Mouse (Mus musculus): ENCODE measurements around the gene Pclo. TPM values are rescaled to one million over a fixed set of nuclear protein-coding genes. Genes with fewer than 3 reads are reported as not detected.

Gene Pclo
- polyA plus RNA-seq, 2 experiments, result 0.01 to 0.02 TPM

DNA sequence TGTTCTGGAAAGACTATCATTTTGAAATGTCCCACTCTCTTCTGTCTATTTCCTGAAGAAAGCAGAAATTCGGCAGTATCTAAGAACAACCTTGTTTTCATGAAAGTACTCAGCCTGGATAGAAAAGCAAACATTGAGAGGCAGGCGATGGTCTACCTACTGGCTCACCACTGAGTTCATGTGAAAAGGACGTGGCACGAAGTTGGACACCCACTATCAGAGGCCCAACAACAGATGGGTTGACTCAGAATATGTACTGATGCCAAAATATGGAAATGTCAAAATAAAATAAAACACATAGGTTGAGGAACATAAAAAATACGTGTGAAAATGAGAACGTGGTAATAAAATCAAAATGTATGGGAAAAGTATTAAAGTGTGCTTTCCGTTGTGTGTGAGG, 106.4 kb downstream of the Pclo start:
- Histone ChIP-seq H3K4me2 (ENCODE audit: low read depth) (no peak overlapping the region), H3K4me1 (replicated peaks; ENCODE audit: control insufficient read depth in 2 of 2, insufficient read depth in 2 of 2, low read length in 1 of 2) (no peaks in the 10 kb centered on the region), H3K27ac (no peak overlapping the region), H3K9ac (replicated peaks) (no peak overlapping the region), H3K9me3 (ENCODE audit: control insufficient read depth, low read length) (no peaks in the 10 kb centered on the region), H3K4me3 (ENCODE audit: insufficient read depth in 1 of 2, low read depth in 2 of 2, low read length in 2 of 2) (no peak overlapping the region), H3K36me3 (replicated peaks; ENCODE audit: control insufficient read depth, insufficient read depth, low read depth) (no peaks in the 10 kb centered on the region), H3K27me3 (ENCODE audit: control insufficient read depth, insufficient read depth, low read length) (no peaks in the 10 kb centered on the region)
- TF ChIP-seq EP300 (IDR thresholded peaks at IDR 0.05; ENCODE audit: low read depth), result no peak
- TF ChIP-seq CTCF (IDR thresholded peaks at IDR 0.05; ENCODE audit: low read depth), result no peak
- DNase-seq (ENCODE audit: low read depth in 3 of 3, low spot score in 3 of 3), result no peak
- ATAC-seq (ENCODE audit: insufficient read depth), result no peak
- 57% methylated on average over 7 of the region's 7 CpGs for WGBS (ENCODE audit: insufficient replicate concordance)

DNA sequence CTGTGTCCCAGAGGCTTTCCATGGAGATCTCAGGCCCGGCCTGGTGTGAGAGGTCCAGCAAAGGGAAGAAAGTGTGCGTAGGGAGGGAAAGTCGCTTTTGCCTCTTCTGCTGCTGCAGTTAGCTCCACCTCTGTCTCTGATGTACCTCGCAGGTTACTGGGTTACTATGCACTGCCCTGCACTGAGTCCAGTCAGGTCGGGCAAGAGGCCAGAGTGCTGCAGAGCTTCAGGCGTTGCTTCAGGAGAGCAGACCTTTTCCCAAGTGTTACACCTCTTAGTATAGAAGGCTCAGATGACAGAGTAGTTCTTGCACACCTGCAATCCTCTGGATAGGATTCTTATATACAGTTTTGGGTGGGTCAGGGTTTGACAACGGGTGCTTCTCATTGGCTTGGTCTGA, 108.6 kb downstream of the Pclo start:
- Histone ChIP-seq H3K4me2 (ENCODE audit: low read depth) (no peak overlapping the region), H3K9me3 (ENCODE audit: control insufficient read depth, low read length) (no peaks in the 10 kb centered on the region), H3K4me1 (replicated peaks; ENCODE audit: control insufficient read depth in 2 of 2, insufficient read depth in 2 of 2, low read length in 1 of 2) (no peaks in the 10 kb centered on the region), H3K27ac (no peak overlapping the region), H3K9ac (replicated peaks) (no peak overlapping the region), H3K36me3 (replicated peaks; ENCODE audit: control insufficient read depth, insufficient read depth, low read depth) (no peaks in the 10 kb centered on the region), H3K4me3 (ENCODE audit: insufficient read depth in 1 of 2, low read depth in 2 of 2, low read length in 2 of 2) (no peak overlapping the region), H3K27me3 (ENCODE audit: control insufficient read depth, insufficient read depth, low read length) (no peaks in the 10 kb centered on the region)
- 50% methylated on average over 7 of the region's 7 CpGs for WGBS (ENCODE audit: insufficient replicate concordance)
- DNase-seq (ENCODE audit: low read depth in 3 of 3, low spot score in 3 of 3), result no peak
- TF ChIP-seq CTCF (IDR thresholded peaks at IDR 0.05; ENCODE audit: low read depth) (no peak), EP300 (IDR thresholded peaks at IDR 0.05; ENCODE audit: low read depth) (no peak)
- ATAC-seq (ENCODE audit: insufficient read depth), result no peak

DNA sequence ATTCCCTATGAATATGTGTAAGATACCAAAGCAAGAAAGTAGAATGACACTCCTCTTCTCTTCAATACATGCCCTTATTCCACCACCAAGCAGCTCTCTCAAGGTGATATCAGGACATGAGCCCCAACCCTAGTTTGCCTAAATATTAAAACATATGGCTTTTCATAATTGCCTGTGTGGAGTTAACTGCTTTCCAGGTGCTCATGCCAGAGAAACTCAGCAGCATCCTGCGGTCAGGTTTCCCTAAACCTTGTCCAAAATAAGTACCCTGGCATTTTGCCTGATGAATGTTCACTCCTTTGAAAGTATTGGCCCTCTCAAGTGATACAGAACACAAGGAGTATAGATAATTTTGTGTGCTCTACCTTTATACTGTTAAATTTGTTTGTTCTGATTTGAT, 126.5 kb downstream of the Pclo start:
- no peak for DNase-seq (ENCODE audit: low read depth in 3 of 3, low spot score in 3 of 3)
- 50% methylated on average over 1 of the region's 1 CpGs for WGBS (ENCODE audit: insufficient replicate concordance)
- no peak overlapping the region for H3K4me3 ChIP-seq (ENCODE audit: insufficient read depth in 1 of 2, low read depth in 2 of 2, low read length in 2 of 2)
- TF ChIP-seq EP300 (IDR thresholded peaks at IDR 0.05; ENCODE audit: low read depth) (no peak), CTCF (IDR thresholded peaks at IDR 0.05; ENCODE audit: low read depth) (no peak)
- no peaks in the 10 kb centered on the region for H3K27me3 ChIP-seq (ENCODE audit: control insufficient read depth, insufficient read depth, low read length)
- H3K27ac ChIP-seq, result no peak overlapping the region
- no peaks in the 10 kb centered on the region for H3K4me1 ChIP-seq (replicated peaks; ENCODE audit: control insufficient read depth in 2 of 2, insufficient read depth in 2 of 2, low read length in 1 of 2)
- no peaks in the 10 kb centered on the region for H3K9me3 ChIP-seq (ENCODE audit: control insufficient read depth, low read length)
- no peak overlapping the region for H3K9ac ChIP-seq (replicated peaks)
- H3K4me2 ChIP-seq (ENCODE audit: low read depth), result no peak overlapping the region
- ATAC-seq (ENCODE audit: insufficient read depth), result no peak
- H3K36me3 ChIP-seq (replicated peaks; ENCODE audit: control insufficient read depth, insufficient read depth, low read depth), result no peaks in the 10 kb centered on the region

DNA sequence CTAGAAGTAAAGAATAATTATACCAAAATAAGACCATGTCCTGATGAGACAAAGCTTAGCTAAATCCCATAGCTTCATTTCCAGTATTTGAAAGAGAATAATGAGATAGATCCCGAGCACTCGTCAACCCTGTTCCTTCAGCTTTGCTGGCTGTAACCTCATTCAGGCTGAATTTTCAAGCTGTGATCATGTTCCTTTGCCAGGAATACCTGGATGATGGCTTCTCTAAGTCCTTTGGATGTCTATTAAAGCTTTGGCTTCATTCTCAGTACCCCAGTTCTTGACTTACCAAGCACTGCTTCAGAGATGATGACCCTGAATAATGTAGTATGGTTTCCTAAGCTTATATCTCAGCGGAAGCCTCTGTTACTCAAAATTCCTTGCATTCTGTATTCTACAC, 131.1 kb downstream of the Pclo start:
- H3K4me2 ChIP-seq (ENCODE audit: low read depth), result no peak overlapping the region
- H3K27ac ChIP-seq, result no peak overlapping the region
- H3K27me3 ChIP-seq (ENCODE audit: control insufficient read depth, insufficient read depth, low read length), result no peaks in the 10 kb centered on the region
- 60% methylated on average over 3 of the region's 3 CpGs for WGBS (ENCODE audit: insufficient replicate concordance)
- no peak overlapping the region for H3K4me3 ChIP-seq (ENCODE audit: insufficient read depth in 1 of 2, low read depth in 2 of 2, low read length in 2 of 2)
- no peaks in the 10 kb centered on the region for H3K4me1 ChIP-seq (replicated peaks; ENCODE audit: control insufficient read depth in 2 of 2, insufficient read depth in 2 of 2, low read length in 1 of 2)
- no peak for DNase-seq (ENCODE audit: low read depth in 3 of 3, low spot score in 3 of 3)
- H3K9me3 ChIP-seq (ENCODE audit: control insufficient read depth, low read length), result no peaks in the 10 kb centered on the region
- H3K9ac ChIP-seq (replicated peaks), result no peak overlapping the region
- H3K36me3 ChIP-seq (replicated peaks; ENCODE audit: control insufficient read depth, insufficient read depth, low read depth), result no peaks in the 10 kb centered on the region
- ATAC-seq (ENCODE audit: insufficient read depth), result no peak
- no peak for TF ChIP-seq CTCF (IDR thresholded peaks at IDR 0.05; ENCODE audit: low read depth)
- TF ChIP-seq EP300 (IDR thresholded peaks at IDR 0.05; ENCODE audit: low read depth), result no peak

DNA sequence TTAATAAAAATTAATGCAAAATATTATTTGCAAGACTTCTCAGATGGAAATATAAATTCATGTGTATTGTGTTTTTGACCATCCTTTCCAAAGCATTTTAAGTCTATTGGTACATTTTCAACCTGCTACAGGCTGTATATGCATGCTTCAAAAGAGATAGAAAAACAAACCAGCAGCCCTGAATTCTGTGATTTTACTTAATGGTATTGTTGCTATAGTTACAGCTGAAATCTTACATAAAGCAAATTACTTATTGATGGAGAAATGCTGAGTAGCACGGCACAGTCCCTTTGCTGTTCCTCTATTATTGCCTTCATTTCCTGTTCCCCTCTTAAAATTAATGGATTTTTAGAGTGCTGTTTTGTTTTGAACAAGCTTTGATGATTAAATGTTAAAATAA, 145.9 kb downstream of the Pclo start:
- ATAC-seq (ENCODE audit: insufficient read depth) (no peak), DNase-seq (ENCODE audit: low read depth in 3 of 3, low spot score in 3 of 3) (no peak)
- Histone ChIP-seq H3K27ac (no peak overlapping the region), H3K36me3 (replicated peaks; ENCODE audit: control insufficient read depth, insufficient read depth, low read depth) (no peaks in the 10 kb centered on the region), H3K27me3 (ENCODE audit: control insufficient read depth, insufficient read depth, low read length) (no peaks in the 10 kb centered on the region), H3K4me3 (ENCODE audit: insufficient read depth in 1 of 2, low read depth in 2 of 2, low read length in 2 of 2) (no peak overlapping the region), H3K4me2 (ENCODE audit: low read depth) (no peak overlapping the region), H3K4me1 (replicated peaks; ENCODE audit: control insufficient read depth in 2 of 2, insufficient read depth in 2 of 2, low read length in 1 of 2) (no peaks in the 10 kb centered on the region), H3K9me3 (ENCODE audit: control insufficient read depth, low read length) (no peaks in the 10 kb centered on the region), H3K9ac (replicated peaks) (no peak overlapping the region)
- no peak for TF ChIP-seq EP300 (IDR thresholded peaks at IDR 0.05; ENCODE audit: low read depth)
- no peak for TF ChIP-seq CTCF (IDR thresholded peaks at IDR 0.05; ENCODE audit: low read depth)
- 46% methylated on average over 1 of the region's 1 CpGs for WGBS (ENCODE audit: insufficient replicate concordance)

All from liver, embryonic 14.5 days (tissue).